Mouse (Mus musculus) embryonic stem cell, embryonic (primary cell): Measurements from ENCODE around the gene Olfr1186.
"Not testable (repeated sequence)": the region's sequence is repeated elsewhere in the genome, so short reads cannot be mapped to it uniquely, and the experiment has no call there.

Experiments used
- CTCF ChIA-PET, 4 experiments: fragments of 300-600 bp in 2 of 4; fragments of 350-600 bp in 2 of 4; sonication (Branson Sonifier 250); formaldehyde crosslinking; loops; one replicate each; lab custom pipeline; 2022; ENCODE audit warnings: inconsistent platforms in 2 of 4; lab: Charles Lee
- POLR2A ChIA-PET, 4 experiments: fragments of 300-600 bp in 2 of 4; fragments of 350-600 bp in 2 of 4; sonication (Branson Sonifier 250); formaldehyde crosslinking; loops; one replicate each; lab custom pipeline; 2022; ENCODE audit warnings: antibody characterized with exemption in 4 of 4, inconsistent platforms in 1 of 4; lab: Charles Lee

Gene Olfr1186

GRCm38 (mm10) chr2:88518251-88518650, at the start of gene Olfr1186:
Olfr1186 (plus strand) TSS chr2:88518551.
- POLR2A ChIA-PET, result no interaction called here
- CTCF ChIA-PET, result no interaction called here

- CTCF ChIA-PET, result no interaction called here
- POLR2A ChIA-PET, result no interaction called here
Observed at GRCm38 (mm10) chr2:88483298-88483697, 35.1 kb upstream of the Olfr1186 start, which contains the start of gene Olfr1184. Olfr1184 (plus strand) TSS chr2:88483598.

GRCm38 (mm10) chr2:88493020-88493419, 25.3 kb upstream of the Olfr1186 start, which contains the start of gene Olfr1185-ps1:
Olfr1185-ps1 (plus strand) TSS chr2:88493320.
- CTCF ChIA-PET, result no interaction called here
- POLR2A ChIA-PET, result no interaction called here

- ChIA-PET CTCF (no interaction called here), POLR2A (no interaction called here)
Observed at GRCm38 (mm10) chr2:88525720-88526119, 7.4 kb downstream of the Olfr1186 start.

- CTCF ChIA-PET, result no interaction called here
- POLR2A ChIA-PET, result no interaction called here
Observed at GRCm38 (mm10) chr2:88556635-88557034, 38.3 kb downstream of the Olfr1186 start, which contains the start of gene Olfr1188. Olfr1188 (plus strand) TSS chr2:88556935.

- POLR2A ChIA-PET, CTCF ChIA-PET: not testable (repeated sequence)
Observed at GRCm38 (mm10) chr2:88572696-88573095, 54.3 kb downstream of the Olfr1186 start.
